Mouse (Mus musculus) kidney, adult 9 months (tissue): ENCODE measurements around the gene Rnf217.

ENCODE experiments used
- DNase-seq: peaks from one replicate; pipeline ENCODE4 v3.0.0; 2022

The Rnf217 gene

DNA sequence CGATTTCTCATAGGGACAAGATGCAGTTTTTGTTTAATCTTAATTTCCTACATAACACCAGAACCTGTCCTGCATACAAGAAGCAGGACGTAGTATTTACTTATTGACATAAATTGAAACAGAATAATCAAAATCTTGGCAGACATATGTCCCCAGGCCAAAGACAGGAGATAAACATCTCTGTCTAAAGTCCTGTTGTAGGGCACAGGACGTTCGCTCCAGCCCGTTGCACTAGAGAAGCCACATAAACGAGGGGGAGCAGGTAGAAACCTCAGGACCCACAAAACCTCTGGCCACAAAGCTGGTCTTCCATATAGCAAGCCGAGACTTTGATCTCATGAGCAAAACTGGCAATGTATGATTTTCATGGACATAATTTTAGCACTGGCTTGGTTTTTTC is 57.1 kb downstream of the Rnf217 start:
- no peak for DNase-seq

DNA sequence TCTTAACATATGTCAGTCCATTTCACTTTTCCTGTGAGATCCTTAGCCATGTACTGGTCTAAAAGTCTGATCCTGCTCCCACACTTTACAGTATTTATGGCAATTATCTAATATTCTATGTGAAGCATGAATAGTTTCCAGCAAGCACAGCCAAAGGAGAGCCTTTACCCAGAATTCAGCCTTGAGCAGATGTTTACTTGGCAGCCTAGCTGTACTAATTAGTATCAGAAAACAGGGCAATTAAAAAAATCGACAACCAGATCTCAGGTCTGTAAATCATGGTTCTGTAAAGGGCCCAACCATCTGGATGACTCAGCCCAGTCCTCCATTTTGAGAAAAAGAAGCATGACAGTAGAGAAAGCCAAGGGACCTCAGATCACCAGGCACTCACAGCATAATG is 57.6 kb downstream of the Rnf217 start:
- DNase-seq = no peak

DNA sequence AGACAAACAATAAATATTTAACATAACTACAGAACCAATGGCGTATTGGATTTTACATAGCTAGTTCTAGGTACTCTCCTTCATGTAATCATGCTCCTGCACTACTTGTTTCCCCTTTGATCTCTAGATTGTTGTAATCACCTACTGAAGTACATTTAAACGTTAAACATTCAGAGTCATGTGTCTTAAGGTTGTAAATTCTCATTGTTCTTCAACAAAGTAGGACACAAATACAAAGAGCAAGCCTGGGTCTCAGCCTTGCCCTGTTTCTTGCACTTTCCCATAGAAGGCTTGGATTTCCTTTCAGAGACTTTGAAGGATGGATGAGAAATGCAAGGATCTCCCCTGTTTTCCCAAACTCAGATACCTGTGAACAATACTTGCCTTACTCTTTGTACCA is 61.8 kb downstream of the Rnf217 start:
- DNase-seq = no peak

DNA sequence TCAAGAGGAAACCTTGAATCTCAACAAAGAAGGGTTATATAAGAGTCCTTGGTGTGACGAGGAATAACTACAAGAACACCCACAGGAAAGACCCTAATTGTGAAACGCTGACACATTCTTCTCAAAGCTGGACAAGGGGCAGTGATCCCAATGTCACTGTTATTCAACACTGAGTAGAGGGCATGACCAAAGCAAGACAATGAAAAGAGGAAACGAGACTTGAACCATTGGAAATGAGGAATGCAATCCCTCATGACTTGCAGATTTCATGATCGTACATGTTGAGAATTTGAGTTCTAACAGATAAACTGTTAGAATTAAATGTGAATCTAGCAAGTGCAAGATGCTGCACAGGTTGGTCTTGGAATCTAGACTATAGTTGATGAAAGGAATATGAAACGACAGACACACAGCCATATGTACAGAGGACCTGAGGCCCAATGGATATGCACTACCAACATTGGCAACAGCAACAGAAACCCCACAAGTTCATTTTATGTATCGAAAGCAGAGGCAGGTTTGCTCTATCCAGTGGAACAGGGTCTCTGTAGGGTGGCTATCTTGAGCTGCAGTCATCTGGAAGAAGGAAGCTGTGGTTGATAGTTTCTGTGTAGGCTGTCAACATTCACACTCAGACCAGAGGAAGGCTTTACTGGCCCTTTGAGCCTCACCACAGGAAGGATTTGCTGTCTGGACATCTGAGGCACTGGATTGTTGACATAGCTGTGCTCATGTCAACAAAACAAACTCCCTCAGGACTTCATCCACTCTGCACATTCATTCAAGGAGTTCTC is 64.6 kb downstream of the Rnf217 start:
- no peak for DNase-seq

DNA sequence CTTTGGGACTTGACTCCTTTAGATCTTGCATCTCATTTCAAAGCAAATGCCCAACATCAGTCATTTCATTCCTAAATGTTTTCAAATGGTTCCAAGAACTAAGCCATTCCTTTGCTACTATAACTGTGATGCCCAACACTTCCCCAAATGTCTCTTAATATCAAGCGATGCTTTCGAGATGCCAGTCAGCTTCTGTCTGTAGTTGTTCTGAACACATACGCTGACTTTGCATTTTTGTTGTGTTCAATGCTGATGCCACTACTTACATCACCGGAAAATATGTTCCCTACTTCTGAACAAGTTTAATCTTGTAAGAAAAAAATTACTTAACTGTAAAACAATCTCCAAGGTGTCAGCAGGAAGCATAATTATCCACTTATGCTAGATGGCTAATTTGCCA is 68.5 kb downstream of the Rnf217 start:
- DNase-seq = no peak

DNA sequence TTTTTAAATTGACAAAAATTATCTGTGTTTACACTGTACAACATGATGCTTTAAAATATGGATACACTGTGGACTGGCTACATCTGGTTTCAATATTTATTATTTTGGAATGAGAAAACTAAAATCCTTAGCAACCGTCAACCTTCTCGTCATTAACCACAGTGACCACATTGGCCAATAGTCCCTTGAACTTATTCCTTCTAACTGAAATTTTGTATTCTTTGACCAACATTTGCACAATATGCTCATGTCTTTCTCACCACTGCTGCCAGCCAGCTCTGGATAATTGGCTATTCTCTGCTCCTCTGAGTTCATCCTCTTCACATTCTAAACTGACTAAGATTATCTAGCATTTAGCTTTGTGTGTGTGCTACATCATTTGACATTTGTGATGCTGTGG is 69.6 kb downstream of the Rnf217 start:
- no peak for DNase-seq

DNA sequence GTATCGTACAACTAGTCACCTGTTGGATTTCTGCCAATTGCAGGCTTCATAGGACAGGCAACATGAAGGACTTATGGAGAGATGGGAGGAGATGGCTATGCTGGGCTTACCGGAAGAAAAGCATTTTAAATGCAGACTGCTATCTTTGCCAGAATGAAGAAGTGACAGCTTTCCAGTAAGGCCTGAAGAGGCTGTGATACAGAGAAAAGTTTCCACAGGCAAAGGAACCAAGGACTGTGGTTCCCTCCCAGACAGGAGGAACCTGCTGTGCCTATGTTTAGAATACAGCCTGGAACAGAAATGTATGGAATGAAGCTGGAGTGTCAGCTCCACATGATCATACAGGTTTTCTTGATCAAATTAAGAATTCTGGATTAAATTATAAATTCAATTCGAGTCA is 70.3 kb downstream of the Rnf217 start:
- DNase-seq = no peak

DNA sequence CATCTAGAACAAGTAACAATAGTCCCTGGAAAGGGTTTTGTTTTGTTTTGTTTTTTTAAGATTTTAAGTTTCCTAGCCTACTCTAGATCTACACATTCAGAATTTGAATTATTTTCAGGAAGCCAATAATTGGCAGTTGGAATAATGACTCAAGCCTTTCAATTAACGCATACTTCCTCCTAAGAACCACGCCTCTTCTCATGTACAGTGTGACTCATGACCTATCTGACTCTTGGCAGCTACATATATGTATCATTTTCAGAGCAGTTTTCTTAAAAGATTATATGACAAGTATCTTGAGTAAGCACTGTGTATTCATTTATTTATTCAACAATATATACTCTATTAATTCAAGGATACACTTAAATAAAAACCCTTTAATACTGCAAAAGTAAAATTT is 70.7 kb downstream of the Rnf217 start:
- DNase-seq = no peak

DNA sequence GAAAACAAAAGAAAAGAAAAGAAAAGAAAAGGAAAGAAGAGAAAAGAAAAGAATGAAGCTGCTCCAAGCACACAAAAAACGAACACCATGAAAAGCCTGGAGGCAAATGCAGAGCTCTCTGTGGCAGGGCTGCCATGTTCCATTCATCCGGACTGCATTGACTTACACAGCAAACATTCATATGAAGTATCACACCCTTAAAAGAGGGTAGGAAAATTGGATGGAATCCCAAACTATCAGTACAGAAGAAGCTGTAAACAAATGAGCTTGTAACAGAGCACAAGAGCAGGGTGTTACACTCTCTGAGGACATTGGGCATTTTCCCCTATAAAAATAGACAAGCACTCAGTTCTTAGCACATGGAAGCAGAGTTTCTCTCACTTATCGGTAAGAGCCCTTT is 71.8 kb downstream of the Rnf217 start:
- no peak for DNase-seq

DNA sequence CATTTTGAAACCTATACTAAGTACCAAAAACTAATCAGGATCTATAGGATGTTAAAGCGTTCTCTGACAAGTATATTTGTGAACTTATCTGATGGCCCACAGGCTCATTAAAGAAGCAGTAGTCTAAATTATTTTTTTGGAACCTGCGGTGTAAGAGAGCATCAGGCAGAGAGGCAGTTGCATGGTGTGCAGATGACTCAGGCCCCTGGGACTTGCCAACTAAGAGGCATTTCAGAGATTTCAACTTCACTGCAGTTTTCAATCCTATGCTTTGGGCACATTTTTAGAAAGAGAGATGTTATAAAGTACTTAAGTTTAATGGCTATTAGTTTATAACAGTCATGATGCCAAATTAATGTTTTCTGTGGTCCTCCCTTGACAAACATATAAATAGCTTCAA is 73.9 kb downstream of the Rnf217 start:
- DNase-seq = no peak

DNA sequence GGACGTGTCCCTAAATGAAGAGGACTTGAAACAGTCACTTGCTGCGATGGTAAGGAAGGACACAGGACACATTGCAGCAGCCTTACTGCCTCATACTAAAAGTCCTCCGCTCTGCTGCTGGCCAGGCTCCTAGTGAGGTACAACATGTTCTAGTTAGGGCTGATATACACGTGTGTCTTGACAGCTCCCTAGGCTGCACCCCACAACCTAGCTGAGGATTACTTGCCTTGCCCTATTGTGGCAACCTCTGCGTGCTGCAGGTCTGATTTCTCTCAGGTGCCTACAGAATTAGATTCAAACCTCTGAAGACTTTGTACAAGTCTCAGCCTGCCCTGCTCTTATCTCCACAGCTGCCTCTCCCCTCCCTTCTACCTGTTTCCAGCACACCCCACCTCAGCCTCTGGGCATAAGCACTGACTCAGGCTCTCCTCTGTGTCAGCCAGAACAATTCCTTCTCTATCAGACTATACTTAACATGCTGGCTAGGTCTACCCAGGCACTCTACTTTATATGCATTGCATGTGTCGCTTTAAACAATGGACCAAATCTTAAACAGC is 75.6 kb downstream of the Rnf217 start:
- no peak for DNase-seq

DNA sequence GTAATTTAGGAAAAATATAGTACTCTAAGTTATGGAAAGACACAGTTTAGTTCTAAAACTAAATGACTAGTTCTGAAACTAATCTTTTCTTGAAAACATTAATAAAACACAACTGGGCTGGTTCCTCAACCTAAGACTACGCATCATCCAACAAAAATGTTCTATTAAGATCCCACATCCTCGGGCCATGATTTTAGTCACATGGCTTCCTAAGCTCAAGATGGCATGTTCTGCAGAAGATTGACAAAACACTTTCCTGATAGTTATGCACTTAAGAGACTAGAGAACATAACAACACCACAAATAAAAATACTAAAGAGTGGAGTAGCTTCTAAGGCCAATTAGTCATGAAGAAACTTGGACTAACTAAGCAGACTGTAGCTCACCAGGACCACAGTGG is 76.2 kb downstream of the Rnf217 start:
- DNase-seq = no peak

DNA sequence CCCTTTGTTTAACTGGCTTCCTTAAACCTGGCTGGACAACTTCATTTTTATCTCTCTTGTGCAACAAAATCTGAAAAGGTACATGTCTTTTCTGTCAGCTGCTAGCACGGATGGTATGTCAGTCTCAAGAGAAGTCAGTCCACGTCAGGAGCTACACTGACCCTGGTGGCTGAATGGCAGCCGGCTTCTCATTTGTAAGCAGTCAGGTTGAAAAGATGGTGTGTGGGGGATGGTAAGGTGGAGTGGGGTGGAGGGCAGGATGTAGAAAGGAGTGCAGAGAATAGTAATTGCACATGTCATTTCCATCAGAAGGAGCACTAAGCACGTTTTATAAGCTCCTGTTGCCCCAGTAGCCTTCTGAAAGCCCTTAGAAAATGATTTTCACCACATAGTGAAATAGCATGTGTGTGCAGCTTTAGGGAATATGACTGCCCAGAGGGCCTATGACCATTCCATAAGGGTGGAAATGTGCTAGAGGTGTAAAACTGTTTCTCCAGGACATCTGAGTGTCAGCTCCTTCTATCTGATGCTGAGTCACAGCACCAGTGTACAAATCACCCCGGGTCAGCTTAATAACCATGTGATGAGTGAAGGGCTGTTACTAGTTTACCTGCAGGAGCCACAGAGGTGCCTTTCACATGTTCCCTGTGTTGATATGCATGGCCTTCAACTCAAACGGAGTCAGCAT is 80.5 kb downstream of the Rnf217 start:
- DNase-seq = no peak

DNA sequence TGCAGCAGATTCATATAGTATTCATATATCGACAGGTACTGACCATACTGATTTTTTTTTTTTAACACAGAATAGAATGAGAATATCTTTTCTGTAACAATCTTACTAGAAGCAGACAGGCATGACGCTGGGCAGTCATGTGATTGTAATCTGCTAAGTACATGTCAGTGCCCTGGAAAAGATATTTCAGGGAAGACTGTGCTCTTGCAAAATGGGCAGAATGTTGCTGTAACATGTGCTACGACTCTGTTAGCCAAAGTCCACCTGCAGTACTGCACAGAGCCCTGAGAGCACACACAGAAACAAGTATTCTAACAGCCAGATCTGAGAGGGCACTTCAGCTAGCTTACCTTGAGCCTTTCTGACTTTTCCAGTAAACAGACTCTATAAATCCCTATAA is 83.3 kb downstream of the Rnf217 start:
- DNase-seq = no peak

DNA sequence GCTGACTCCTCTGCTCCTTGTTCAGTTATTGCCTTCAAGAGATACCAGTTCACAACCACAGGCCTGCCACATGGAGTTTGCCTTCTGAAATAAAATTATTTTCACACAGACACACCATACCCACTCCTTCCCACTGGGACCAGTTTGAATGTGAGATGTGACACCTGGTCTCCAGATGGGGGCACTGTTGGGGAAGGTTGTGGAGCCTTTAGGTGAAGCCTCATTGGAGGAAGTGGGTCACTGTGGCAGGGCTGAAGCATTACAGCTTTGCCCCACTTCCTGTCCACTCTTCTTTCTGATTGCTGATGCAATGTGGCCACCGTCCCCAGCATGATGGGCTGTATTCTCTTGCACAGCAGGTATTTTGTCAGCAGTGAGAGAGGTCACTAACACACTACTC is 89.6 kb downstream of the Rnf217 start:
- no peak for DNase-seq

DNA sequence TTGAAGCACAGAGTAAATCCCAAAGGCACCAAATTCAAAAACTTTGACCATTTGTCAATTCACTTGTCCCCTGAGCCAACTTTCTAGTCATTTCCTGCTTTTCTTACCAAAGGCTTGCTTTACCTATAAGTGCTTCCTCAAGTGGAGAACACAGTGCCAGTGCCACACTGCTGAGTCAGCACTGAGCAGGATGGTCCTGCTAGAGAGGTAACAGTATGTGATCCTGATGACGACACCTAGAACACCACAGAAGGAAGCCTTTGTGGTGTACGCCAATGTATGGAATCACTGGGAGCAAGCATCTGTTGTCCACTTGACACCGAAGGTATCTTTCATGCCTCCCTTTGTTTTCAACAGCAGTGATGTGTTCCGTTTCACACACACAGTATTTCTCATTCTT is 90.8 kb downstream of the Rnf217 start:
- no peak for DNase-seq

DNA sequence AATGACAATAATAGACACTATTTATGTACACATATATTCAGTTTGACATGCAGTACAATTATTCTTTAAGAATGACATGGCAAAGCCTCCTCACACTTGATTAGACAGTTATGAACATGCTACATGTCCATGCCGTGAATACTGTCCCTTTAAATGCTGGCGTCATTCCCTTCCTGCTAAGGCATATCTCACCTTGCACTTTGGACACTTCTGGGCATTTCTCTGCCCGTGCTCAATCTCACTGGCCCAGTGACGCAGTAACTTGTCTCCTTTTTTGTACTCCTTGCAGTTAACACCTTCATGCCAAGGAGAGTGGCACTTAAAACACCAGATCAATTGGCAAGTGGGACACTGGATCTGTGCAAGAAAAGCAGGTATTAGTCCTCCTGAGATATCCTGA is 91.8 kb downstream of the Rnf217 start:
- peak; percentile 45 for DNase-seq

DNA sequence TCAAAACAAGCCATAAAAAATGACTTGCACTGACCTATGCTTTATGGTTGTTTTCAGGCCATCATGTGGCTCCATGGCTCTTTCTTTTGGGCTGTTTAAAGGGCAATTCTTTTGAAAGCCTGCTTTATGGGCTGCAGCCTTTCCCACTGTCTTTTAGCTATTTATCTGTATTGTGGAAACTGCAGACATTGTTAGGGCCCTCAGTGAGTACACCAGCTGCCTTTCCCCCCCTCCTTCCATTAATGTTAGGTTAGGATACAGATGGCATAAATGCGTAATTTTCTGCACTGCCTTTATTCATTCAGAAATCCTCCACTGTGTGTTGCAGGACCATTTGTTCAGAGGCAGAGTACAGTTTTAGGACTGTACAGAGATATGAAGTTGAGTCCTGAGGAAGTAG is 93.1 kb downstream of the Rnf217 start:
- no peak for DNase-seq

DNA sequence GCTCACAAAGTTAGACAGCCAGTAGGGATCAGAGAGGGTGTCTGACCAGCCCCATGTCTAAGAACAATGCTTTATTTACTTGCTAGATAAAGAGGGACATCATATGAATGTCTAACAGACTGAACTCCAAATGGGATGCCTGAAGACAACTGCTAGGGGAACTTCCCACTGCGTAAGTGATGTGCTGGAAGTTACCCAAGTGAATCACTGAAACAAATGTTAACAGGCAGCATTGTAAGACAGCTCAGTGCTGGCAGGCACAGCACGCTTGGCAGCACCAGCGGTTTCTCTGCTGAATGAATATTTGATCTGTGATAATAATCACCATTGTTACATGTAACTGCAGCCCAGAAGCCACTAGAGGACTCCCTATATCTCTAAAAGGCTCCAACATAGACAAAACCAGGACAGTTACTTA is 104.8 kb downstream of the Rnf217 start:
- peak; percentile 13 for DNase-seq

DNA sequence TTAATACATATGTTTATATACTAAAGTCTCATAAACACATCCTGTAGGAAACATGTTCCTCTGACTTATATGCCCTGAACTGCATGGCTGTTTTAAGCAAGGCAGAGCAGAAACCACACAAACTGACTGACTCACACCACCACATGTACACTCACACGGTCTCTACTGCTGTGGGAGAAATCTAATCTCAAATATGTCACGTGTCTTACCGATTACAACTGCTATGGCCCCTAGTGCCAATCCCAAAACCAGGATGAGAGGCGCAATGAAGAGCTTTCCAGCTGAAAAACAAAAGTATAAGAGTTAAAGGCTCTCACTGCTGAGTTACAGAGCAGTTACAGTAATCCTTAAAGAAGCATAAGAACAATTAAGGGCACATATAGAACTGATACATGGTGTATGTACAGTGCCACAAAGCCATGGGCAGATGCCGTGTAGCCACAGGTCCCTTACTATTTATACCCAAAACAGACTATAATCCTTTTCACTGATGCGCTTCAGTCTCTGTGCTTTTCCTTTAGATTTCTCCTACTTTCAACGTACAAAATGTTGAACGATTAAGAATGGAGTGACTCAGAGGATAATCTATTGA is 105.3 kb downstream of the Rnf217 start:
- no peak for DNase-seq

DNA sequence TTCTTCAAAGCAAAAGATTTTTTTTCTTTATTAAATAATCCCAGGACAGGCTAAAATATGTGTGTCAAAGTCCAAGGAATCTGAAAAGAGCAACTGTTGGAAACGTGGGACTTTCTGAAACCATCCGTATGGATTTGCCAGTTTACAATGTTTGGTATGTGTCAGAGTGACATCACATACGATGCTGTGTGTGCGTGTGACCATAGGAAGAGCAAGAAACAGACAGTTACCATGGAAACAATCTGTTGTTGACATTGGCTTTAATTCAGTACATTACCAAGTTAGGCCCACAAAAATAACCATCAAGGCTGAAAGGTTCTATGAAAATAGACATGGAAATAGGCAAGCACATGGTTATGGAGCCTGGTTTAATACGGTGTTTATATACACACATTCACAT is 107.3 kb downstream of the Rnf217 start:
- no peak for DNase-seq

DNA sequence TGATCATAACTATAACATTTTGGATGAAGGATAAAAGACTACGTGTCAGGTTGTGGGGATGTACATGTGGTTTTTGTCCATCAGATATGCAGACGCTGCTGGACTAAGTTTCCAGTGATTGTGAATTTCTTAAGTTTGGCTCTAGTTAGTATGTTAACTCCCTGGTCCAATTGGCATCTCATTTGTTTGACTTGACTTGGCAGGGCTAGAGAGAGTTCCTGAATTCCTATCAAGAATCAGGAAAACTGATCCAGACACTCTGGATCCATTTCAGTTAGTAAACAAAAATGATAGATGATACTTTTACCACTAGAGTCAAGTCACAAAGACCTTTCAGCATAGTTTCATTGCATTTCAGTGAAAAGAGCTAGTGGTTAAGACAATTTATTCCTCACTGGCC is 112.1 kb downstream of the Rnf217 start:
- no peak for DNase-seq

DNA sequence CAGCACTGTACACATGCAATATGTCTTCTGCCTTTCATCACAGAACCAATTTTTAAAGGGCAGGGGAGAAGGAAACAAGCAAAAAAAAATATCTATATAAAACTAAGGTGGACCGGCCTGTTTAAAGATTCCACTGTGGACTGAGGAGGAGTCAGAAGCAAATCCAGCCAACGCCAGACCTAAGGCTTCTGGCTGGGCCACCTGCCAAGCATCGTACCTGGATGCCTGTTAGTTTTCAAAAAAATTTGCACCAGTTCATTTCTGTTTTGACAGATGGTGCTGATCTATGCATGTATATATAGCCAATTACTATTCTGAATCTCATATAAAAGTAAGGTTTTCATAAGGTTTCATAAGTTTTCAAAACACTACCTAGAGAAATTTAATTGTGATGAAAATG is 113.2 kb downstream of the Rnf217 start:
- no peak for DNase-seq

DNA sequence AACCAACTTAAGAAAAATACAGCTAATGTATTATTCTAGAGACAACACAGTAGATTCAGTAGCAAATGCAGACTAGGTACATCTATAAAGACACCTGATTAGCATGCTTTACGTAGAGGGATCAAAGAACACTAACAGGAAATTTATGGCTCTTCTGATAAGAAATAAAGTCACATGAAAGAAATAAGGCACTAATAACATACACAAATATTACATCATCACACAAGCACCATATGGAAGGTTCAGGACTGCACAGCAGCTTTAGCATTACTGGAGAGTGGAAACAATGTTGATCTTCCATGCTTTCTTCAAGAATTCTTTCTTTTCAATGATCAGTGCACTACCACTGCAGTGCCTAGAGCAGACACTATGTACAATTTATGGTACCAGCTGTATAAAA is 114.7 kb downstream of the Rnf217 start:
- DNase-seq = no peak
